Mouse (Mus musculus): ENCODE results near the gene Arhgap9. TPM values are rescaled to one million over a fixed set of nuclear protein-coding genes. Genes with fewer than 3 reads are reported as not detected.
A peak's percentile ranks its signal among the peaks of the same experiment; 100 is the strongest.

The Arhgap9 gene
- total and polyA plus RNA-seq, 3 experiments, result 2.3 to 4.8 (median 2.4) TPM

DNA sequence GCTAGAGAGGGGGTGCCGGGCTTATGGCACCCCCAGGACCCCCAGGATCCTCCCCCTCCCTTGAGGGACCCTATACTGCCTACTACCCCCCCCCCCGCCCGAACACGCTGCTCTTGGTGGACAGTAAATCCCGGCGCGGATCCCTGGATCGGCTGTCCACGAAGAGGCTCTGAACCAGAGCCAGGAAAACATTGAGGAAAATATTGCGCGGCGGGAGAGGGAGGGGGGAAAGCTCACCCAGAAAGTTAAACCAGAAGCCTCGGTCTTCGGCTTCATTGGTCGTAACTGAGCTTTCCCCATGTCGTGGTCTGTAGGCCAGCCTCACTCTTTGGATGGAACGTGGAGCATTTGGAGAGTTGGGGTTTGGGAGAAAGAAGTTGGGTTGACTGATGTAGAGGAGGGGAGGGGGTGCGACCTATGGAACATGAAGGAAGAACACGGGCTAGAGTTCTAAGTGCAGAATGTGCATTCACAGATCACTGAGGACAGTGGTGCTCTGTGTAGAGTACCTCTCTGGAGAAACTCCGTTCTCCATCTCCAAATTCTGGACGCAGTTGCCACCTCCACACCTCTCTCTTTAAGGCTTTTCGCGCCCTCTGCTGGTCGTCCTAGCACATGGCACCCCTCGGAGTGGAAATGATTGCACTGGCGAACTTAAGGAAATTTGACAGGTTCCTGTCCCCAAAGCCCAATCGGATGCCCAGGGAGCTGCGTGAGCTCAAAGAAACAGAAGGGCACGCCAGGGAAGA lies 20.3 kb downstream of the Arhgap9 start, which contains the start of gene Gli1:
Gene Gli1 (minus strand): TSS at position 84 of the 749 bp plus-strand sequence.
- WGBS, result 2% methylated on average over 29 of the region's 29 CpGs
- no peaks in the 10 kb centered on the region; the same call in 1 of the 2 replicates for H3K27me3 ChIP-seq (ENCODE audit: control insufficient read depth, insufficient read depth, low read length)
- TF ChIP-seq CTCF (IDR thresholded peaks at IDR 0.05) (peak; percentile 97), POLR2A (IDR thresholded peaks at IDR 0.05; ENCODE audit: insufficient read depth, low read depth, low read length) (no peak), EP300 (IDR thresholded peaks at IDR 0.05; ENCODE audit: insufficient read depth, low read depth, low read length) (peak; percentile 76; the same call in 1 of the 2 replicates)
- intact Hi-C loops (cut with DNase I), result loop anchor here (5.0 kb wide), 1 partner anchor 165 kb away; no protein-coding TSS in a partner anchor
- H3K9ac ChIP-seq (ENCODE audit: low read depth, low read length), result no peak within 1 kb of the TSS
- peak within 1 kb of the TSS; percentile 39 for H3K4me3 ChIP-seq
- H3K4me1 ChIP-seq (ENCODE audit: control insufficient read depth, insufficient read depth, low read length), result peaks cover 2% of the 10 kb centered on the region; the same call in 1 of the 2 replicates
- H3K27ac ChIP-seq, result peak within 1 kb of the TSS; percentile 15; the same call in 1 of the 2 replicates
- no peaks in the 10 kb centered on the region for H3K79me2 ChIP-seq (replicated peaks; ENCODE audit: control insufficient read depth, insufficient read depth, low read length)
- no peaks in the 10 kb centered on the region for H3K36me3 ChIP-seq (ENCODE audit: control insufficient read depth, insufficient read depth, low read length)
- peak; percentile 81 to 88 for DNase-seq

DNA sequence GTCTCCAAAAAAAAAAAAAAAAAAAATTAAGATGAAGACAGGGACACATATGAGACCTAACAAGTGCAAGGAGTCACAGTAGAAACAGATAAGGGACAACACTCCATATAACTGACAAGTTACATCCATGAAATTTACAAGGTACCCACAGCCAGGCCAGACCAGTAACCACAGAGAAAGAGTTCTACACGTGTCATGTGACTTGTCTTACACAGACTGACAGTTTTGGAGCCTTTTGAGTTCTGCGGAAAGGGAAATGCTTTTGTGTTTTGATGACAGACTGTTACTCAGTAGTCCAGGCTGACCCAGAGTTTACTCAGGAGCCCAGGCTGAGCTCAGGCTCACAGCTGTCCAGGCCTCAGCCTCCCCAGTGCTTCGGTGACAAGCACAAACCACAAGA lies 21.3 kb downstream of the Arhgap9 start:
- Histone ChIP-seq H3K9ac (ENCODE audit: low read depth, low read length) (no peak overlapping the region), H3K36me3 (ENCODE audit: control insufficient read depth, insufficient read depth, low read length) (no peaks in the 10 kb centered on the region), H3K4me3 (no peak overlapping the region), H3K4me1 (ENCODE audit: control insufficient read depth, insufficient read depth, low read length) (peaks cover 2% of the 10 kb centered on the region; the same call in 1 of the 2 replicates), H3K27me3 (ENCODE audit: control insufficient read depth, insufficient read depth, low read length) (no peaks in the 10 kb centered on the region), H3K79me2 (replicated peaks; ENCODE audit: control insufficient read depth, insufficient read depth, low read length) (no peaks in the 10 kb centered on the region), H3K27ac (no peak overlapping the region)
- WGBS, result 73% methylated on average over 3 of the region's 3 CpGs
- DNase-seq, result no peak
- intact Hi-C loops (cut with DNase I), result loop anchor here (5.0 kb wide), 1 partner anchor 166 kb away; no protein-coding TSS in a partner anchor
- TF ChIP-seq EP300 (IDR thresholded peaks at IDR 0.05; ENCODE audit: insufficient read depth, low read depth, low read length) (no peak), POLR2A (IDR thresholded peaks at IDR 0.05; ENCODE audit: insufficient read depth, low read depth, low read length) (no peak), CTCF (IDR thresholded peaks at IDR 0.05) (no peak)

DNA sequence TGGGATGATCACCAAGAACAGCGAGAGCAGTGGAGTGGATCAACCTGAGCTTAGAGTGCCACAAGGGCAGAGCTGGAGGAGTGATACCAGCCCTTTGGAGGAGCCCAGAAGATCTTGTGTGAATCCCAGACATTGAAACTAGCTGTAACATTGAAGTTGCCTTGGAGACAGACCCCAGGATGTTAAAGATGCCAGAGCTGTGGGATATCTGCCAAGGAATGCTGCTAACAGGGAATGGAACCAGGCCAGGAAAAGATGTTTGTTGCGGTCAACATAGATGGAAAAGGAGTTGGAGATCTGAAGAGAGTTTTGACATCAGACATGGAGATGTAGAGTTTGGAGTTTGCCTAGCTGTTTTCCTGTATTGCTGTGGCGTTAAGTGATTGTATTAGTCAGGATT lies 24.4 kb downstream of the Arhgap9 start:
- Histone ChIP-seq H3K27ac (no peak overlapping the region), H3K4me1 (ENCODE audit: control insufficient read depth, insufficient read depth, low read length) (peaks cover 2% of the 10 kb centered on the region; the same call in 1 of the 2 replicates), H3K36me3 (ENCODE audit: control insufficient read depth, insufficient read depth, low read length) (no peaks in the 10 kb centered on the region), H3K27me3 (ENCODE audit: control insufficient read depth, insufficient read depth, low read length) (no peaks in the 10 kb centered on the region), H3K79me2 (replicated peaks; ENCODE audit: control insufficient read depth, insufficient read depth, low read length) (no peaks in the 10 kb centered on the region), H3K9ac (ENCODE audit: low read depth, low read length) (no peak overlapping the region), H3K4me3 (no peak overlapping the region)
- TF ChIP-seq POLR2A (IDR thresholded peaks at IDR 0.05; ENCODE audit: insufficient read depth, low read depth, low read length) (no peak), CTCF (IDR thresholded peaks at IDR 0.05) (no peak), EP300 (IDR thresholded peaks at IDR 0.05; ENCODE audit: insufficient read depth, low read depth, low read length) (no peak)
- 69% methylated on average over 3 of the region's 3 CpGs for WGBS
- no peak for DNase-seq
- intact Hi-C loops (cut with DNase I), result no loop called here

DNA sequence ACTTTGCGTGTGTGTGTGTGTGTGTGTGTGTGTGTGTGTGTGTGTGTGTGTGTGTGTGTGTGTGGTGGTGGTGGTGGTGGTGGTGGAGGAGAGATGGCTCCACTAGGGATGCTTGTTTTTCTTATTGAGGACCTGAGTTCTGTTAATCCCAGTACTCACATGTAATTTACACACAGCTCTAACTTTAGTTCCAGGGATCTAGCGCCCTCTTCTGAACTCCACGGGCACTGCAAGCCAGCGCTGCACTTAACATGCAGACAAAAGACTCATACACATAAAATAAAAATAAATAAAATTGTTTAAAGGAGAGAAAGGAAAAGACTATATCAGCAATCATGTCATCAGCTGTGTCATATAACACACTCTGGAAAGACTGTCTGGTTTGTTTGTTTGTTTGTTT lies 27.2 kb downstream of the Arhgap9 start:
- Histone ChIP-seq H3K27me3 (ENCODE audit: control insufficient read depth, insufficient read depth, low read length) (no peaks in the 10 kb centered on the region), H3K36me3 (ENCODE audit: control insufficient read depth, insufficient read depth, low read length) (no peaks in the 10 kb centered on the region), H3K9ac (ENCODE audit: low read depth, low read length) (no peak overlapping the region), H3K4me3 (no peak overlapping the region), H3K79me2 (replicated peaks; ENCODE audit: control insufficient read depth, insufficient read depth, low read length) (no peaks in the 10 kb centered on the region), H3K4me1 (ENCODE audit: control insufficient read depth, insufficient read depth, low read length) (no peaks in the 10 kb centered on the region), H3K27ac (no peak overlapping the region)
- intact Hi-C loops (cut with DNase I), result no loop called here
- WGBS, result 63% methylated on average over 4 of the region's 4 CpGs
- no peak for DNase-seq
- TF ChIP-seq EP300 (IDR thresholded peaks at IDR 0.05; ENCODE audit: insufficient read depth, low read depth, low read length) (no peak), CTCF (IDR thresholded peaks at IDR 0.05) (peak; percentile 47)

DNA sequence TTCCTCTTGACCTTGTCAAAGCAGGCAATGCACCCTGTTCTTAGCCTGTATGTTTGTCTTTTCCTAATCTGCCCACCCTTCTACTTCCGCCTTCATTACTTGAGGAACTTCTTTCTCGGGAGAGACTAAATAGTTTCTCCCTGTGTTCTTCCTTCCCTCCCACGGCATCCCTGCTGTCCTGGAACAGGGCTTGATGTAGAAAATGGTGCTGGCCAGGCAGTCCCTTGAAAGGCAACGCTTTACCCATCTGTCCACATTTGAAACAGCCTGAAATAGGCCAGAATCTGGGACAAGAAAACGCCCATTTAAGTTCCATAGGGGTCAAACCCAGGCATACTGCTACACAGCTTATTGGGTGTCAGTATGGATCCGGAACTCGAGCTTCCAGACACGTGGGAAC lies 28.0 kb downstream of the Arhgap9 start:
- H3K9ac ChIP-seq (ENCODE audit: low read depth, low read length), result no peak overlapping the region
- H3K27ac ChIP-seq, result no peak overlapping the region
- TF ChIP-seq POLR2A (IDR thresholded peaks at IDR 0.05; ENCODE audit: insufficient read depth, low read depth, low read length), result no peak
- no peak for TF ChIP-seq CTCF (IDR thresholded peaks at IDR 0.05)
- DNase-seq, result no peak
- no peaks in the 10 kb centered on the region for H3K4me1 ChIP-seq (ENCODE audit: control insufficient read depth, insufficient read depth, low read length)
- intact Hi-C loops (cut with DNase I), result loop anchor here (5.0 kb wide), 1 partner anchor 72 kb away; no protein-coding TSS in a partner anchor
- H3K4me3 ChIP-seq, result no peak overlapping the region
- H3K27me3 ChIP-seq (ENCODE audit: control insufficient read depth, insufficient read depth, low read length), result no peaks in the 10 kb centered on the region
- no peaks in the 10 kb centered on the region for H3K36me3 ChIP-seq (ENCODE audit: control insufficient read depth, insufficient read depth, low read length)
- 66% methylated on average over 8 of the region's 8 CpGs for WGBS
- no peaks in the 10 kb centered on the region for H3K79me2 ChIP-seq (replicated peaks; ENCODE audit: control insufficient read depth, insufficient read depth, low read length)

Measured in heart, adult 2 months (tissue).